Mouse (Mus musculus): Measurements from ENCODE around the gene Rpl19.

DNA sequence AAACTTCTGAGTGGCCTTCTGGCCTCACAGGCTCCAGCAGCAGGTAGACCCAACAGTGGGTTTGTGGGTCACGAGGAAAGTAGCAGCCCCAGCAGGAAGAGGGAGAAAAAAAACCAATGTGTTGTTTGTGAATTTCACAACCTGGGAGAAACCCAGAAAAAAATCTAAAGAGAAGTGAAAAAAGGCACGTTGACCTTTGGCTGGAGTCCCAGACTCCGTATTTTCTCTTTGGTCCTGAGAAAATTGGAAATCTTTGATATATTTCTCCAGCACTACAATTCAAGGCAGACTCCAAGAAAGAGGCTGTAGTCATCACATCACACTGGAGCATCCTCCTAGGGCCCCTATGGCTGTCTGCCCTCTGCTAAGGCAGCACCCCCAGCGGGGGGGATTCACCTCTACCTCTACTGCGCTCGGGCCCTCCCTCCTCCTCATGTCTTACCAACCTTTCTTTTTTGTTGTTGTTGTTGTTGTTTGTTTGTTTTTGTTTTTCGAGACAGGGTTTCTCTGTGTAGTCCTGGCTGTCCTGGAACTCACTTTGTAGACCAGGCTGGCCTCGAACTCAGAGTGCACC is 29.0 kb upstream of the Rpl19 start:
- no peak for TF ChIP-seq CTCF (IDR thresholded peaks at IDR 0.05; ENCODE audit: insufficient read depth, low read depth, low read length)
- no peak for TF ChIP-seq POLR2A (IDR thresholded peaks at IDR 0.05; ENCODE audit: insufficient read depth, low read depth, low read length)
